Mouse (Mus musculus) stomach, postnatal 0 days (tissue): Measurements from ENCODE around the gene Rdh13. TPM values are rescaled to one million over a fixed set of nuclear protein-coding genes. Genes with fewer than 3 reads are reported as not detected.
"Not testable (repeated sequence)": the region's sequence is repeated elsewhere in the genome, so short reads cannot be mapped to it uniquely, and the experiment has no call there.

Experiments used
- ATAC-seq: fragments of 200-750 bp; cut with Nextera tagmentation; 2 replicates; pipeline ENCODE4 v1.8.0; 2017; ENCODE audit not compliant: low FRiP score, low TSS enrichment
- DNase-seq: peaks from one replicate; pipeline ENCODE4 v3.0.0-alpha.2; 2016; ENCODE audit warnings: low spot score
- H3K27ac ChIP-seq: fragments of 300-500 bp; sonication (generic); replicated peaks from 2 replicates; pipeline ENCODE4 v1.5.1; 2014; ENCODE audit warnings: mild to moderate bottlenecking, control low read depth
- H3K27me3 ChIP-seq: fragments of 300-500 bp; sonication (generic); 2 replicates; pipeline ENCODE4 v1.6.1; 2014; ENCODE audit warnings: low read length; ENCODE audit not compliant: control insufficient read depth, insufficient read depth
- H3K36me3 ChIP-seq: fragments of 300-500 bp; sonication (generic); 2 replicates; pipeline ENCODE4 v1.6.1; 2014; ENCODE audit warnings: low read length, mixed read lengths; ENCODE audit not compliant: control insufficient read depth, insufficient read depth
- H3K4me1 ChIP-seq: fragments of 300-500 bp; sonication (generic); replicated peaks from 2 replicates; pipeline ENCODE4 v1.6.1; 2014; ENCODE audit warnings: antibody characterized with exemption; ENCODE audit not compliant: control insufficient read depth, insufficient read depth
- H3K4me2 ChIP-seq: fragments of 300-500 bp; sonication (generic); replicated peaks from 2 replicates; pipeline ENCODE4 v1.6.1; 2014; ENCODE audit warnings: low read depth, mild to moderate bottlenecking, control low read depth, moderate library complexity
- H3K4me3 ChIP-seq: fragments of 300-500 bp; sonication (generic); 2 replicates; pipeline ENCODE4 v1.5.1; 2014; ENCODE audit warnings: low read depth, low read length, control low read depth
- H3K9ac ChIP-seq: fragments of 300-500 bp; sonication (generic); 2 replicates; pipeline ENCODE4 v1.6.1; 2014; ENCODE audit warnings: mild to moderate bottlenecking, low read length, control low read depth, mixed read lengths
- H3K9me3 ChIP-seq: fragments of 300-500 bp; sonication (generic); 2 replicates; pipeline ENCODE4 v1.6.1; 2016; ENCODE audit warnings: low read length; ENCODE audit not compliant: control insufficient read depth
- CTCF ChIP-seq: IDR thresholded peaks from 2 replicates; pipeline ENCODE4 v1.5.1; 2016; ENCODE audit warnings: antibody characterized with exemption, low read depth, mild to moderate bottlenecking, moderate library complexity
- EP300 ChIP-seq: optimal IDR thresholded peaks from 2 replicates; pipeline ENCODE3; 2016; ENCODE audit warnings: antibody characterized with exemption
- WGBS: fragments of 180-500 bp; shearing (Covaris S2); extraction: QIAGEN DNeasy Blood & Tissue Kit; methylation state at CpG from one replicate; pipeline ENCODE4 v1.1.7; 2014; 5-methylcytosine and 5-hydroxymethylcytosine counted together
- polyA plus RNA-seq: library from polyadenylated mRNA; unstranded; fragments of >200 nt; fragmentation: Nextera tagmentation; extraction: Ambion mirVana; gene quantifications from 2 replicates; pipeline ENCODE4 v1.2.1, GENCODE M21; 2015

Rdh13 gene
- polyA plus RNA-seq, 1 experiment from 2014 or later, result 29.0 TPM

DNA sequence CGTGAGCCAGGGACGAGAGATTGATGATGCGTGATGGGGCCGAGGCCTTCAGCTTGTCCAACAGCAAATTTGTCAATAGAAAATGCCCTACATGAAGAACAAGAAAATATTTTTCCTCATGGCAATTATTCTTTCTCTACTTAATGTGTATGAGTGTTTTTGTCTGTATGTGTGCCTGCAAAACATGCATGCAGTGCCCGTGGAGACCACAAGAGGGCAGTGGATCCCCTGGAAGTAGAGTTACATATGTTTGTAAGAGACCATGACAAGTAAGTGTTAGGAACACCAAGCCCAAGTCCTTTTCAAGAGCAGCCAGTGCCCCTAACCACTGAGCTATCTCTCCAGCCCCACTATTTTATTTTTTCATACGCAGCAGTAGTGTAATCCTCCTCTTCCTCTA is 13.9 kb downstream of the Rdh13 start:
- no peaks in the 10 kb centered on the region for H3K9me3 ChIP-seq
- no peak overlapping the region for H3K4me2 ChIP-seq
- H3K27me3 ChIP-seq, result no peaks in the 10 kb centered on the region
- TF ChIP-seq EP300 (no peak), CTCF (peak; percentile 93)
- H3K4me3 ChIP-seq, result no peak overlapping the region
- H3K4me1 ChIP-seq, result no peaks in the 10 kb centered on the region
- WGBS, result 78% methylated on average over 6 of the region's 6 CpGs
- ATAC-seq (no peak), DNase-seq (peak; percentile 86)
- H3K36me3 ChIP-seq, result peaks cover 38% of the 10 kb centered on the region
- H3K9ac ChIP-seq, result no peak overlapping the region
- H3K27ac ChIP-seq, result no peak overlapping the region

- DNase-seq, result peak; percentile 10
- no peaks in the 10 kb centered on the region for H3K4me1 ChIP-seq
- peaks cover 49% of the 10 kb centered on the region for H3K36me3 ChIP-seq
Observed at GRCm38 (mm10) chr7:4430246-4430844, 15.1 kb downstream of the Rdh13 start.

DNA sequence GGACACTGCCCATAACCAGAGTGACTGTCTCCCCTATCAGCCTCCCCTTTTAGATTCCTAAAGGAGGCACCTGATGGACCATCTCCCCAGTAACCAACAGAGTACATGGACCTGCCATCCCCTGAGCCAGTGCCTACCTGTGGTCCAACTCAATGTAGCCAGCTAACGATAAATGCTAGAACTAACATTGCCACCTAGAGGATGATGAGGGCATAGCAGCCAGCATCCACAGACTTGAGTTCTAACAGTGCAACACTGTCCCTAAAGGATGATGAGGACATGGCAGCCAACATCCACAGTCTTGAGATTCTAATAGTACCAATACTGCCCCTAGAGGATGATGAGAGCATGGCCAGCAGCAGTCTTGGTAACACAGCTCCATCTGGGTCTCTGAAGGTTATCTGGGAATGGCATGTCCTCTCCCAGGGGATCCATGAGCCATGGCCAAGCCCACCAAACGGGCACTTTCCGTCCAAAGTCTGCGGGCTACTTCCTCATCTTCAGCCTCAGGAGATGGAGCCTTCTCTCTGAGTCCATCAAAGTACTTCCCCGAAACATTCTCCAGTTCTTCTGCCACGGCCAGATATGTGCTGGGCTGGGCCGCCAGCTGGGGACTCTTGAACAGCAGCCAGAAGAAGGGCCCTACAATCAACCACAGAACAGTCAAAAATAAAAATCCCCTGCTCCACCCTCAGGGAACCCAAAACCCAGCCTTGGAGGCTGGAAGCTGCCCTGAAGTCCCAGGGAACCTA is 18.1 kb downstream of the Rdh13 start:
- H3K27me3 ChIP-seq, result no peaks in the 10 kb centered on the region
- TF ChIP-seq EP300 (no peak), CTCF (peak; percentile 100)
- no peak overlapping the region for H3K27ac ChIP-seq

More at GRCm38 (mm10) chr7:4430246-4430844, 15.1 kb downstream of the Rdh13 start:
- H3K9ac ChIP-seq, result no peak overlapping the region
- no peak overlapping the region for H3K4me3 ChIP-seq
- no peak overlapping the region for H3K4me2 ChIP-seq
- H3K27me3 ChIP-seq, result no peaks in the 10 kb centered on the region
- TF ChIP-seq EP300, result no peak
- no peak for TF ChIP-seq CTCF
- no peak overlapping the region for H3K27ac ChIP-seq
- H3K9me3 ChIP-seq, result no peaks in the 10 kb centered on the region
- ATAC-seq, result no peak
- 94% methylated on average over 9 of the region's 9 CpGs for WGBS

DNA sequence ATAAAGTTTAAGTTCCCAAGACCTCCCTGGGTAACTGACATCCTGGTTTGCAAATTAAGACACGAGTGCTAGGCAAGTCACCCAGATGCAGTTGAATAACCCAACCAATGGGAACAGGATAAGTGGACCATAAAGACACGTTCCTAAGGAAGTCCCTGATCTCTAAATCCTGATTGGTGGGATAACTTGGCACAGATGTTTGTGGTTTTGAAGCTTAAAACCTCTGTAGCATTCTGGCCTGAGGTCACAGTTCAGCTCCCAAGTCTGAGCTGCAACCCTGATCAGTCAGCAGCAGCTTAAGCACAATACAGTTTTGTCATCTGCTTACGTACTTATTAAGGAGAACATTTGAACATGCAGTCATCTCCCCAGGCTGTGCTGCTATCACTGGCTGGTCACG is 25.2 kb downstream of the Rdh13 start:
- H3K36me3 ChIP-seq, result no peaks in the 10 kb centered on the region
- no peak overlapping the region for H3K4me2 ChIP-seq
- H3K9me3 ChIP-seq, result no peaks in the 10 kb centered on the region
- 59% methylated on average over 4 of the region's 4 CpGs for WGBS
- DNase-seq, result no peak
- H3K4me1 ChIP-seq, result no peaks in the 10 kb centered on the region
- no peak for ATAC-seq
- H3K4me3 ChIP-seq, result no peak overlapping the region
- H3K27me3 ChIP-seq, result no peaks in the 10 kb centered on the region
- no peak overlapping the region for H3K9ac ChIP-seq
- no peak overlapping the region for H3K27ac ChIP-seq
- TF ChIP-seq EP300 (no peak), CTCF (no peak)

More for the DNA sequence above, 18.1 kb downstream of the Rdh13 start:
- H3K4me2 ChIP-seq, result no peak overlapping the region
- H3K9ac ChIP-seq, result no peak overlapping the region
- H3K4me3 ChIP-seq, result no peak overlapping the region
- no peaks in the 10 kb centered on the region for H3K9me3 ChIP-seq
- peaks cover 32% of the 10 kb centered on the region for H3K36me3 ChIP-seq
- peak; percentile 93 for ATAC-seq
- 64% methylated on average over 7 of the region's 7 CpGs for WGBS
- no peaks in the 10 kb centered on the region for H3K4me1 ChIP-seq
- peak; percentile 91 for DNase-seq

DNA sequence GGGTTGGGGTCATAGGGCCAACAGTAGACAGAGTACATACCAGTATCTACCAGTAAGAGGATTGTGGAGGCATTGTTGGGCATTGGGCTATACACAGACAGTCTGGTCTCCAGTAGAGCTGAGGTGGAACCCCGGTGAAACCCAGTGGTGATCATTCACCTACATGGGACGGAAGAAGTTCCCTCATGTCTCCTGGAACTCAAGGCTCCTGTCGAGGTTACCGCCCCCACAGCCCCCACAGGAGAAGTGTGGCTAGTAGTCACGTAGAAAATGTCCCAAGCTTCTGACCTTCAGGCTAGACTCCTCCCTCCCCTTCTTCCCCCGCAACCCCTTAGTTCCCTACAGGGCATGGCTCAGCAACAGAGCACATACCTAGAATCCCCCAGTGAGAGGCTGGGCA is 25.8 kb downstream of the Rdh13 start:
- Histone ChIP-seq H3K4me1 (no peaks in the 10 kb centered on the region), H3K36me3 (no peaks in the 10 kb centered on the region), H3K27ac (no peak overlapping the region), H3K4me2 (no peak overlapping the region), H3K4me3 (no peak overlapping the region), H3K27me3 (no peaks in the 10 kb centered on the region), H3K9me3 (no peaks in the 10 kb centered on the region), H3K9ac (no peak overlapping the region)
- TF ChIP-seq EP300, result no peak
- TF ChIP-seq CTCF, result no peak
- peak; percentile 5 for DNase-seq
- no peak for ATAC-seq
- 76% methylated on average over 6 of the region's 6 CpGs for WGBS

DNA sequence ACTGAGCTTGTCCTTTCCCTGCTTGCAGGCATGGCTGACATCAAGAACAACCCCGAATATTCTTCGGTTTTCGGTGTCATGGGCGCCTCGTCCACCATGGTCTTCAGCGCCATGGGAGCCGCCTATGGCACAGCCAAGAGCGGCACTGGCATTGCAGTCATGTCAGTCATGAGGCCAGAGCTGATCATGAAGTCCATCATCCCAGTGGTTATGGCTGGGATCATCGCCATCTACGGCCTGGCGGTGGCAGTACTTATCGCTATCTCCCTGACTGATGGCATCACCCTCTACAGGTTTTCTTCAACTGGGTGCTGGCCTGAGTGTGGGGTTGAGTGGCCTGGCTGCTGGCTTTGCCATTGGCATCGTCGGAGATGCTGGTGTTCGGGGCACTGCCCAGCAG is 33.0 kb downstream of the Rdh13 start:
- not testable (repeated sequence) for H3K9me3 ChIP-seq, H3K27me3 ChIP-seq, H3K27ac ChIP-seq, H3K4me2 ChIP-seq, ATAC-seq, H3K36me3 ChIP-seq, H3K9ac ChIP-seq, H3K4me3 ChIP-seq, H3K4me1 ChIP-seq
- 95% methylated on average over 15 of the region's 15 CpGs for WGBS
- DNase-seq, result peak; percentile 9
